Comparison of ENCODE assay signal across 13 mouse cellular contexts in genomic region chr3:55774203-55774602, GRCm38 (mm10). TPM values are rescaled to one million over a fixed set of nuclear protein-coding genes. Genes with fewer than 3 reads are reported as not detected.
DNase-seq lines count a peak whose midpoint lies in the region; ATAC-seq and TF ChIP-seq lines count a peak whose summit lies in the region.
"Had no signal": no experiment of that assay in that cellular context is flagged by ENCODE, and none has a peak within 500 bp of the region (broad histone marks: within the 10 kb centered on the region; RNA-seq: fewer than 3 reads in every experiment).

No protein-coding gene starts in this region.

- TF ChIP-seq CTCF in stomach, postnatal 0 days (IDR thresholded peaks at IDR 0.05; ENCODE audit: low read depth) = no peak

- ATAC-seq in midbrain, embryonic 11.5 days (ENCODE audit: low FRiP score) = peak; percentile 54; the same call in 1 of the 2 replicates
- ATAC-seq in hindbrain, embryonic 16.5 days = peak; percentile 72; the same call in 1 of the 2 replicates
- no peak for ATAC-seq in stomach, postnatal 0 days (ENCODE audit: low FRiP score, low TSS enrichment)

- no peak overlapping the region for H3K27ac ChIP-seq in midbrain, embryonic 11.5 days (ENCODE audit: low read depth, low read length)
- no peak overlapping the region for H3K27ac ChIP-seq in midbrain, embryonic 10.5 days (replicated peaks)
- peak overlapping the region; percentile 66; the same call in 1 of the 2 replicates for H3K27ac ChIP-seq in hindbrain, embryonic 16.5 days (ENCODE audit: low read depth, low read length)
- H3K27ac ChIP-seq in stomach, postnatal 0 days (replicated peaks) = no peak overlapping the region

- H3K36me3 ChIP-seq in midbrain, embryonic 11.5 days (ENCODE audit: control insufficient read depth, insufficient read depth, low read length) = no peaks in the 10 kb centered on the region
- H3K36me3 ChIP-seq in midbrain, embryonic 10.5 days = peaks cover 3% of the 10 kb centered on the region; the same call in 1 of the 2 replicates
- H3K36me3 ChIP-seq in hindbrain, embryonic 16.5 days (ENCODE audit: control insufficient read depth, insufficient read depth, low read length) = no peaks in the 10 kb centered on the region
- no peaks in the 10 kb centered on the region for H3K36me3 ChIP-seq in stomach, postnatal 0 days (ENCODE audit: control insufficient read depth, insufficient read depth, low read length)

- TF ChIP-seq EP300 in stomach, postnatal 0 days (optimal IDR thresholded peaks at IDR 0.05) = no peak

- H3K9ac ChIP-seq in midbrain, embryonic 11.5 days (ENCODE audit: low read length) = no peak overlapping the region
- no peak overlapping the region for H3K9ac ChIP-seq in hindbrain, embryonic 16.5 days (ENCODE audit: low read depth, low read length)
- no peak overlapping the region for H3K9ac ChIP-seq in stomach, postnatal 0 days (ENCODE audit: low read length)

- no peak overlapping the region for H3K4me3 ChIP-seq in midbrain, embryonic 11.5 days (ENCODE audit: low read depth, low read length)
- no peak overlapping the region for H3K4me3 ChIP-seq in midbrain, embryonic 10.5 days
- H3K4me3 ChIP-seq in hindbrain, embryonic 16.5 days (ENCODE audit: low read length) = no peak overlapping the region
- no peak overlapping the region for H3K4me3 ChIP-seq in stomach, postnatal 0 days (ENCODE audit: low read depth, low read length)

- H3K4me1 ChIP-seq in midbrain, embryonic 11.5 days (ENCODE audit: control insufficient read depth, insufficient read depth, low read length) = peaks cover 2% of the 10 kb centered on the region; the same call in 1 of the 2 replicates
- peaks cover 32% of the 10 kb centered on the region for H3K4me1 ChIP-seq in midbrain, embryonic 10.5 days
- peaks cover 8% of the 10 kb centered on the region for H3K4me1 ChIP-seq in hindbrain, embryonic 16.5 days (ENCODE audit: control insufficient read depth, insufficient read depth, low read depth, low read length)
- no peaks in the 10 kb centered on the region for H3K4me1 ChIP-seq in stomach, postnatal 0 days (replicated peaks; ENCODE audit: control insufficient read depth, insufficient read depth)

- no peaks in the 10 kb centered on the region for H3K9me3 ChIP-seq in midbrain, embryonic 11.5 days (ENCODE audit: control insufficient read depth, low read length)
- H3K9me3 ChIP-seq in midbrain, embryonic 10.5 days (replicated peaks) = no peaks in the 10 kb centered on the region
- H3K9me3 ChIP-seq in hindbrain, embryonic 16.5 days (ENCODE audit: control insufficient read depth, low read length) = no peaks in the 10 kb centered on the region
- H3K9me3 ChIP-seq in stomach, postnatal 0 days (ENCODE audit: control insufficient read depth, low read length) = no peaks in the 10 kb centered on the region

- no peak overlapping the region for H3K4me2 ChIP-seq in midbrain, embryonic 11.5 days
- H3K4me2 ChIP-seq in hindbrain, embryonic 16.5 days (ENCODE audit: low read length) = no peak overlapping the region
- H3K4me2 ChIP-seq in stomach, postnatal 0 days (replicated peaks; ENCODE audit: low read depth) = no peak overlapping the region

- peak; percentile 34 for DNase-seq in embryo, embryonic 11 days
- no peak for DNase-seq in embryo, embryonic 9.5 days (ENCODE audit: extremely low spot score)
- no peak for DNase-seq in midbrain, embryonic 11.5 days (ENCODE audit: low spot score, missing footprints)
- DNase-seq in midbrain, embryonic 10.5 days (ENCODE audit: low spot score) = no peak
- no peak for DNase-seq in stomach, postnatal 0 days (ENCODE audit: low spot score)
- no peak for DNase-seq in urinary bladder, postnatal 4 days (ENCODE audit: low spot score in 2 of 2)
- no peak for DNase-seq in adrenal gland, postnatal 14 days
- DNase-seq: heart, adult 18-20 months; kidney, adult 2 months; lung, adult 2 months had no signal

- no peaks in the 10 kb centered on the region; the same call in 1 of the 2 replicates for H3K27me3 ChIP-seq in midbrain, embryonic 11.5 days (ENCODE audit: control insufficient read depth, insufficient read depth, low read length)
- H3K27me3 ChIP-seq in midbrain, embryonic 10.5 days (ENCODE audit: low read depth, poor library complexity, severe bottlenecking) = peaks cover 19% of the 10 kb centered on the region
- no peaks in the 10 kb centered on the region for H3K27me3 ChIP-seq in hindbrain, embryonic 16.5 days (replicated peaks; ENCODE audit: control insufficient read depth, insufficient read depth, low read length)
- H3K27me3 ChIP-seq in stomach, postnatal 0 days (ENCODE audit: control insufficient read depth, insufficient read depth, low read length) = no peaks in the 10 kb centered on the region

- 65% methylated on average over 6 of the region's 6 CpGs for WGBS in midbrain, embryonic 11.5 days
- WGBS in midbrain, embryonic 10.5 days = 72% methylated on average over 6 of the region's 6 CpGs
- 32% methylated on average over 6 of the region's 6 CpGs for WGBS in hindbrain, embryonic 16.5 days
- 60% methylated on average over 6 of the region's 6 CpGs for WGBS in stomach, postnatal 0 days

RNA-seq across cellular contexts. Expression of gene Mab21l1, which starts 8.1 kb away (rescaled TPM):
- 92.8 and 102 TPM in 2 replicates for polyA plus RNA-seq in midbrain, embryonic 11.5 days (2014; fragmentation: Nextera tagmentation; extraction: Ambion mirVana)
- polyA plus RNA-seq in midbrain, embryonic 10.5 days (2016; fragmentation: Nextera tagmentation; extraction: Ambion mirVana) = 33.1 and 47.5 TPM in 2 replicates
- polyA plus RNA-seq in hindbrain, embryonic 16.5 days (2015; fragmentation: Nextera tagmentation; extraction: Ambion mirVana) = 160 TPM in 2 replicates
- 2.9 and 3.7 TPM in 2 replicates for polyA plus RNA-seq in stomach, postnatal 0 days (2015; fragmentation: Nextera tagmentation; extraction: Ambion mirVana)
- 1.4 and 2.6 TPM in 2 replicates for total RNA-seq in adrenal gland, postnatal 14 days (2021)
- total RNA-seq: heart, postnatal 25 days; megakaryocyte, adult 5-6 weeks had no signal
